Mouse (Mus musculus) embryonic facial prominence, embryonic 15.5 days (tissue): ENCODE data around the gene Plekhg4. TPM values are rescaled to one million over a fixed set of nuclear protein-coding genes. Genes with fewer than 3 reads are reported as not detected.

Experiments
- ATAC-seq: fragments of 200-750 bp; cut with Nextera tagmentation; 2 replicates; pipeline ENCODE4 v1.8.0; 2017; ENCODE audit warnings: low read depth, moderate TSS enrichment; ENCODE audit not compliant: insufficient number of reproducible peaks, low FRiP score, low TSS enrichment
- H3K27ac ChIP-seq: fragments of 300-500 bp; sonication (generic); replicated peaks from 2 replicates; pipeline ENCODE4 v1.5.1; 2015; ENCODE audit warnings: mild to moderate bottlenecking, inconsistent platforms
- H3K27me3 ChIP-seq: fragments of 300-500 bp; sonication (generic); 2 replicates; pipeline ENCODE4 v1.6.1; 2015; ENCODE audit warnings: inconsistent platforms
- H3K36me3 ChIP-seq: fragments of 300-500 bp; sonication (generic); 2 replicates; pipeline ENCODE4 v1.6.1; 2015; ENCODE audit warnings: mild to moderate bottlenecking, inconsistent platforms
- H3K4me1 ChIP-seq: fragments of 300-500 bp; sonication (generic); 2 replicates; pipeline ENCODE4 v1.6.1; 2015; ENCODE audit warnings: inconsistent platforms
- H3K4me2 ChIP-seq: fragments of 300-500 bp; sonication (generic); replicated peaks from 2 replicates; pipeline ENCODE4 v1.6.1; 2015; ENCODE audit warnings: mild to moderate bottlenecking, inconsistent platforms
- H3K4me3 ChIP-seq: fragments of 300-500 bp; sonication (generic); replicated peaks from 2 replicates; pipeline ENCODE4 v1.5.1; 2015; ENCODE audit warnings: mild to moderate bottlenecking, inconsistent platforms
- H3K9ac ChIP-seq: fragments of 300-500 bp; sonication (generic); 2 replicates; pipeline ENCODE4 v1.6.1; 2015; ENCODE audit warnings: inconsistent platforms
- H3K9me3 ChIP-seq: fragments of 300-500 bp; sonication (generic); replicated peaks from 2 replicates; pipeline ENCODE4 v1.6.1; 2016; ENCODE audit warnings: inconsistent platforms
- WGBS: fragments of 180-500 bp; shearing (Covaris S2); methylation state at CpG from one replicate; pipeline ENCODE4 v1.1.7; 2015; 5-methylcytosine and 5-hydroxymethylcytosine counted together
- polyA plus RNA-seq: library from polyadenylated mRNA; unstranded; fragments of >200 nt; fragmentation: Nextera tagmentation; extraction: Ambion mirVana; gene quantifications from 2 replicates; pipeline ENCODE4 v1.2.1, GENCODE M21; 2015

Plekhg4 gene
- polyA plus RNA-seq, 1 experiment from 2014 or later = 0.45 TPM

- H3K9ac ChIP-seq = no peak overlapping the region
- WGBS = 76% methylated on average over 8 of the region's 8 CpGs
Observed at GRCm38 (mm10) chr8:105353583-105354135, 19.4 kb upstream of the Plekhg4 start.

GRCm38 (mm10) chr8:105354549-105354948 is 18.5 kb upstream of the Plekhg4 start:
- H3K27me3 ChIP-seq = no peaks in the 10 kb centered on the region
- H3K4me1 ChIP-seq = peaks cover 11% of the 10 kb centered on the region; the same call in 1 of the 2 replicates
- no peaks in the 10 kb centered on the region for H3K36me3 ChIP-seq
- H3K4me2 ChIP-seq = no peak overlapping the region
- H3K9ac ChIP-seq = no peak overlapping the region
- H3K27ac ChIP-seq = no peak overlapping the region
- WGBS = 92% methylated on average over 4 of the region's 4 CpGs
- H3K4me3 ChIP-seq = no peak overlapping the region
- H3K9me3 ChIP-seq = no peaks in the 10 kb centered on the region
- no peak for ATAC-seq

More at GRCm38 (mm10) chr8:105353583-105354135, 19.4 kb upstream of the Plekhg4 start:
- no peaks in the 10 kb centered on the region for H3K27me3 ChIP-seq
- H3K36me3 ChIP-seq = no peaks in the 10 kb centered on the region
- no peak for ATAC-seq
- no peak overlapping the region for H3K4me2 ChIP-seq
- no peak overlapping the region for H3K4me3 ChIP-seq
- H3K9me3 ChIP-seq = no peaks in the 10 kb centered on the region
- H3K27ac ChIP-seq = no peak overlapping the region
- H3K4me1 ChIP-seq = peaks cover 18% of the 10 kb centered on the region

- no peak for ATAC-seq
- no peaks in the 10 kb centered on the region for H3K36me3 ChIP-seq
- no peak overlapping the region for H3K4me2 ChIP-seq
- H3K27me3 ChIP-seq = no peaks in the 10 kb centered on the region
- H3K9me3 ChIP-seq = no peaks in the 10 kb centered on the region
- WGBS = 57% methylated on average over 26 of the region's 26 CpGs
- no peak overlapping the region for H3K27ac ChIP-seq
- H3K4me3 ChIP-seq = no peak overlapping the region
- no peak overlapping the region for H3K9ac ChIP-seq
- 0 out of 2 replicates have a peak, but pooled peaks cover 2% of the 10 kb centered on the region for H3K4me1 ChIP-seq
Observed at GRCm38 (mm10) chr8:105355179-105356024, 17.7 kb upstream of the Plekhg4 start.

- 84% methylated on average over 14 of the region's 14 CpGs for WGBS
Observed at GRCm38 (mm10) chr8:105356681-105357080, 16.4 kb upstream of the Plekhg4 start.

GRCm38 (mm10) chr8:105359208-105359607 is 13.9 kb upstream of the Plekhg4 start:
- no peaks in the 10 kb centered on the region for H3K36me3 ChIP-seq
- WGBS = 62% methylated on average over 15 of the region's 15 CpGs
- no peak overlapping the region for H3K4me3 ChIP-seq
- H3K9me3 ChIP-seq = no peaks in the 10 kb centered on the region
- no peak overlapping the region for H3K9ac ChIP-seq
- ATAC-seq = no peak
- no peak overlapping the region for H3K4me2 ChIP-seq
- H3K27me3 ChIP-seq = no peaks in the 10 kb centered on the region
- no peak overlapping the region for H3K27ac ChIP-seq
- peaks cover 4% of the 10 kb centered on the region; the same call in 1 of the 2 replicates for H3K4me1 ChIP-seq

More at GRCm38 (mm10) chr8:105356681-105357080, 16.4 kb upstream of the Plekhg4 start:
- no peaks in the 10 kb centered on the region for H3K36me3 ChIP-seq
- no peak overlapping the region for H3K9ac ChIP-seq
- H3K27ac ChIP-seq = no peak overlapping the region
- ATAC-seq = no peak
- no peak overlapping the region for H3K4me2 ChIP-seq
- peaks cover 2% of the 10 kb centered on the region; the same call in 1 of the 2 replicates for H3K4me1 ChIP-seq
- H3K27me3 ChIP-seq = no peaks in the 10 kb centered on the region
- H3K9me3 ChIP-seq = no peaks in the 10 kb centered on the region
- no peak overlapping the region for H3K4me3 ChIP-seq

GRCm38 (mm10) chr8:105359646-105360045 is 13.4 kb upstream of the Plekhg4 start:
- 43% methylated on average over 4 of the region's 4 CpGs for WGBS
- Histone ChIP-seq H3K27ac (no peak overlapping the region), H3K4me1 (peaks cover 4% of the 10 kb centered on the region; the same call in 1 of the 2 replicates), H3K4me2 (no peak overlapping the region), H3K36me3 (no peaks in the 10 kb centered on the region), H3K27me3 (no peaks in the 10 kb centered on the region), H3K4me3 (no peak overlapping the region), H3K9me3 (no peaks in the 10 kb centered on the region), H3K9ac (no peak overlapping the region)
- ATAC-seq = no peak

- no peaks in the 10 kb centered on the region for H3K36me3 ChIP-seq
Observed at GRCm38 (mm10) chr8:105361751-105362702, 11.0 kb upstream of the Plekhg4 start.

GRCm38 (mm10) chr8:105367107-105367506 is 6.0 kb upstream of the Plekhg4 start:
- H3K9me3 ChIP-seq = no peaks in the 10 kb centered on the region
- 76% methylated on average over 2 of the region's 2 CpGs for WGBS
- no peak overlapping the region for H3K4me3 ChIP-seq
- no peak overlapping the region for H3K4me2 ChIP-seq
- ATAC-seq = no peak
- no peak overlapping the region for H3K27ac ChIP-seq
- H3K9ac ChIP-seq = no peak overlapping the region
- H3K4me1 ChIP-seq = no peaks in the 10 kb centered on the region
- H3K27me3 ChIP-seq = no peaks in the 10 kb centered on the region
- no peaks in the 10 kb centered on the region for H3K36me3 ChIP-seq

More at GRCm38 (mm10) chr8:105361751-105362702, 11.0 kb upstream of the Plekhg4 start:
- Histone ChIP-seq H3K9me3 (no peaks in the 10 kb centered on the region), H3K4me1 (peaks cover 4% of the 10 kb centered on the region; the same call in 1 of the 2 replicates), H3K4me2 (no peak overlapping the region), H3K4me3 (no peak overlapping the region), H3K9ac (no peak overlapping the region), H3K27ac (0 out of 2 replicates have a peak overlapping the region, but pooled peaks have one; percentile 18), H3K27me3 (no peaks in the 10 kb centered on the region)
- 67% methylated on average over 12 of the region's 12 CpGs for WGBS
- ATAC-seq = no peak

- Histone ChIP-seq H3K4me3 (no peak overlapping the region), H3K27ac (no peak overlapping the region), H3K9ac (no peak overlapping the region), H3K27me3 (no peaks in the 10 kb centered on the region), H3K4me2 (no peak overlapping the region), H3K36me3 (no peaks in the 10 kb centered on the region), H3K4me1 (peaks cover 11% of the 10 kb centered on the region; the same call in 1 of the 2 replicates), H3K9me3 (no peaks in the 10 kb centered on the region)
- no peak for ATAC-seq
- WGBS = 70% methylated on average over 9 of the region's 9 CpGs
Observed at GRCm38 (mm10) chr8:105372473-105372872, 601 bp upstream of the Plekhg4 start.

- Histone ChIP-seq H3K9ac (no peak overlapping the region), H3K4me2 (peak overlapping the region; percentile 52), H3K9me3 (no peaks in the 10 kb centered on the region), H3K36me3 (no peaks in the 10 kb centered on the region), H3K27ac (no peak overlapping the region), H3K27me3 (no peaks in the 10 kb centered on the region), H3K4me3 (peak overlapping the region; percentile 31), H3K4me1 (peaks cover 23% of the 10 kb centered on the region)
- ATAC-seq = no peak
- 27% methylated on average over 33 of the region's 33 CpGs for WGBS
Observed at GRCm38 (mm10) chr8:105374513-105374966, 1.5 kb downstream of the Plekhg4 start.
